In the genomic region with DNA sequence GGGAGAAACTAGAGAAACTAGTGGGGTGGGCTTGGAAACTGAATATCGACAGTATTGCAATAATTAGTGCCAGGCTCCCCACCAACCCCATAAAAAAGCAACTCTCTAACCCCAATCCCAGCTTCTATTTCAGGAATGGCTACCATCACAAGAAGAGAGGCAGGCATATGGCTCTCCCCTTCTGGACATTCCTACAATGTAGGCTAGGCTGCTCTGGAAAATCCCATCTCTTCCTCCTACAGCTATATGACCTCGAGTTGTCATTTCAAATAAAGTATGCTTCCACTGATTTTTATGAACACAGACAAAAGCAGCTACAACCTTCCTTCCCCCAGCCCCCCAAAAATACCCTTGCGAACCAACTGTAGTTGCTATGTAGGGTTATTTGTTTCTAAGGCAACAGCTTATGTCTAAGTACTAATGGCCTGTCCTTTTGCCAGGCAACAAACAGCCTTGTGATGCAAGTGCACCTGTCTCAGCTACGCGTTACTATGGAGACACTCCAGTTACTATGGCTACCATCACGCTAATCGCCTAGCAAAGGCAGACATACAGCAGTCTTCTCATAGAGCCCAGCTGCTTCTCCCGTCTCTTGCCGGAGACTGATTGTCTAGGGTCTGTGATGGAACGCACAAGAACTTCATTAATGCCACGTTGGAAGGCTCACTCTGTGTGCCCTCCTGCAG, we compare ENCODE assay signal across 7 mouse cellular contexts.
A peak's percentile ranks its signal among the peaks of the same experiment; 100 is the strongest.
DNase-seq lines count a peak whose midpoint lies in the region; ATAC-seq and TF ChIP-seq lines count a peak whose summit lies in the region.

No protein-coding gene starts in this region.

- peaks cover 70% of the 10 kb centered on the region for H3K4me1 ChIP-seq in embryonic facial prominence, embryonic 12.5 days

- H3ac ChIP-seq in myocyte (ENCODE audit: control insufficient read depth, insufficient read length), result no peak overlapping the region

- no peak overlapping the region for H3K4me3 ChIP-seq in embryonic facial prominence, embryonic 12.5 days
- H3K4me3 ChIP-seq in myocyte, result no peak overlapping the region

- H3K79me2 ChIP-seq in myocyte (ENCODE audit: control insufficient read depth, insufficient read depth), result no peaks in the 10 kb centered on the region

- peak overlapping the region; percentile 46; the same call in 1 of the 2 replicates for H3K27ac ChIP-seq in embryonic facial prominence, embryonic 12.5 days

- TF ChIP-seq POLR2A in myocyte (IDR thresholded peaks at IDR 0.05; ENCODE audit: insufficient read length, low read depth), result no peak

- ATAC-seq in embryonic facial prominence, embryonic 12.5 days (ENCODE audit: insufficient number of reproducible peaks, insufficient read depth, low FRiP score, low TSS enrichment), result no peak
- no peak for ATAC-seq in inflammation-experienced regulatory T-cells, adult 6 months

- peaks cover 3% of the 10 kb centered on the region; the same call in 1 of the 2 replicates for H3K36me3 ChIP-seq in embryonic facial prominence, embryonic 12.5 days
- no peaks in the 10 kb centered on the region for H3K36me3 ChIP-seq in myocyte (ENCODE audit: control insufficient read depth, insufficient read depth)

- H3K27me3 ChIP-seq in embryonic facial prominence, embryonic 12.5 days, result no peaks in the 10 kb centered on the region
- H3K27me3 ChIP-seq in myocyte (ENCODE audit: control insufficient read depth, insufficient read depth, insufficient read length), result no peaks in the 10 kb centered on the region

- no peak overlapping the region for H3K4me2 ChIP-seq in embryonic facial prominence, embryonic 12.5 days (replicated peaks)
- no peak overlapping the region for H3K4me2 ChIP-seq in myocyte (ENCODE audit: low read depth)

- no peaks in the 10 kb centered on the region for H3K9me3 ChIP-seq in embryonic facial prominence, embryonic 12.5 days

- peak; percentile 79 to 89 for DNase-seq in cerebellum, adult 18-20 months
- DNase-seq in layer of hippocampus, adult 9-10 months (ENCODE audit: low spot score), result peak; percentile 77
- DNase-seq in spleen, adult 12 weeks (ENCODE audit: low spot score), result no peak
- DNase-seq in kidney, adult 11 months, result no peak

- H3K9ac ChIP-seq in embryonic facial prominence, embryonic 12.5 days, result no peak overlapping the region

- 66% methylated on average over 11 of the region's 11 CpGs for WGBS in embryonic facial prominence, embryonic 12.5 days

TF ChIP-seq in myocyte, 11 proteins besides CTCF, POLR2A, EP300 and RAD21:
- peak in 2 of 3 experiments; percentile 15 to 27 for TF ChIP-seq MYOD1 (IDR thresholded peaks at IDR 0.05; ENCODE audit: control insufficient read depth in 1 of 3, insufficient read length in 2 of 3, low read depth in 2 of 3)
- TF ChIP-seq MAX (IDR thresholded peaks at IDR 0.05; ENCODE audit: low read depth), result no peak
- TF ChIP-seq SRF (IDR thresholded peaks at IDR 0.05; ENCODE audit: control insufficient read depth, insufficient read length, low read depth), result no peak
- TF ChIP-seq REST (IDR thresholded peaks at IDR 0.05; ENCODE audit: insufficient read depth, insufficient read length), result no peak
- no peak for TF ChIP-seq USF1 (IDR thresholded peaks at IDR 0.05; ENCODE audit: low read depth)
- TF ChIP-seq POLR2AphosphoS2 (IDR thresholded peaks at IDR 0.05; ENCODE audit: insufficient read length, low read depth), result no peak

Comparison
In these comparisons a context has a peak if more than half of its experiments do, and no peak if none do; other contexts are left out.
1. DNase-seq: peak in cerebellum, adult 18-20 months (2 of 2) and layer of hippocampus, adult 9-10 months (single experiment); none in spleen, adult 12 weeks (single experiment) and kidney, adult 11 months (single experiment).